Mouse (Mus musculus) adrenal gland, postnatal 36 days (tissue): ENCODE data around the gene Nrtn. TPM values are rescaled to one million over a fixed set of nuclear protein-coding genes. Genes with fewer than 3 reads are reported as not detected.

Source experiments
- DNase-seq, 2 experiments: peaks; one replicate each; pipeline ENCODE4 v3.0.0; 2021; ENCODE audit warnings: mixed read lengths in 1 of 2
- total RNA-seq, 2 experiments: library from RNA; stranded (reverse); gene quantifications; 2 replicates each; pipeline ENCODE4 v1.2.3; 2021

Nrtn gene
- total RNA-seq, 2 experiments from 2014 or later, result 3.8 to 5.4 TPM

DNA sequence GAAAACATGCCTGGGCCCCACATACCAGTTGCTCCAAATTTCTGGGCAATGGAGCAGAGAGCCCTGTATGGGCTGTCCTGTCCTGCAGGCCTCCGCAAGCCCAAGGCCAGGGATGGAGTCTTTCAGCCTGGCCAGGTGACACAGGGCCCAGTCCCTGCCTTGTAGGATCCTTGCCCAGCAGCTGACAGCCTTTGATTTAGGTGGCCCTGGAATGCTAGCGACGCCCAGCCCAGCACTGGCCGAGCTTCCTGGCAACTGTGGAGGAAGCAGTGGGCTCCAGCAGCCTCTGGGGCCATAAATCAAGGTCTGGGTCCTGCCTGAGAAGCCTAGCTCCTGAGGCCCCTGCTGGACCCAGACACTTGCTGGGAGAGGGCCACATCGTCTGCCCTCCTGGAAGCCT is 34.9 kb downstream of the Nrtn start:
- DNase-seq, result peak; percentile 70 to 78

DNA sequence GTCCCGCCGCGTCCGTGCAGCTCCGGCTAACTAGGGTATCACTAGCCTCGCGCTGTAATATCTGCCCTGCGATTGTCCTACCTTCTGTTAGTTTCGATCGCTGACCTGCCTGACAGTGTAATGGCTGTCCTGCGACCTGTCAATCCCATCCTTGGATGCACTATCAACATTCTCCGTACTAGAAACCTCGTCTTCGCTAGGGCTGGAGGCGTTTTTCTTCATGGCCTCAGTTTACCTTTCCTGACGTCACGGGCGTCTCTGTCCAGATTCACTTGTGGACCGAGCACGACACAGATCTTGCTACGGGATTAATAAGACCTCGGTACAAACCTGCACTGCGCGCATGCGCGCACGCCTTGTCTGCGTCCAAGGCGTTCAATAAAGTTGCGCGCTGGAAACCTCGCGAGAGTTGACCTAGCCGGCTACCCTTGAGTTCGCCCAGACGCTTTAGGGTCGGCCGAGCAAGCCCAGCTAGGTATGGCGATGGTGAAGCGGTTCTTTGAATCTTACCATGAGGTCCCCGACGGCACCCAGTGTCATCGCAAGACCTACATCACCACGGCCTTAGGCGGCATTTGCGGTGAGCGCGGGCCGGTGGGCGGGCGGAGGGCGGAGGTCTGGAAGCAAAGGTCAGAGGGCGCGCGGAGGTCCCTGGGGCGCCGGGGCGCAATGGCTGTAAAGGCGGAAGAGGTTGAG is 39.8 kb downstream of the Nrtn start, which contains the start of the genes Ndufa11 and Vmac:
Gene Ndufa11 (plus strand): TSS at position 405 of the 696 bp plus-strand sequence.
Gene Vmac (minus strand): TSS at position 660 of the 696 bp plus-strand sequence.
- DNase-seq, result peak; percentile 94 to 96

DNA sequence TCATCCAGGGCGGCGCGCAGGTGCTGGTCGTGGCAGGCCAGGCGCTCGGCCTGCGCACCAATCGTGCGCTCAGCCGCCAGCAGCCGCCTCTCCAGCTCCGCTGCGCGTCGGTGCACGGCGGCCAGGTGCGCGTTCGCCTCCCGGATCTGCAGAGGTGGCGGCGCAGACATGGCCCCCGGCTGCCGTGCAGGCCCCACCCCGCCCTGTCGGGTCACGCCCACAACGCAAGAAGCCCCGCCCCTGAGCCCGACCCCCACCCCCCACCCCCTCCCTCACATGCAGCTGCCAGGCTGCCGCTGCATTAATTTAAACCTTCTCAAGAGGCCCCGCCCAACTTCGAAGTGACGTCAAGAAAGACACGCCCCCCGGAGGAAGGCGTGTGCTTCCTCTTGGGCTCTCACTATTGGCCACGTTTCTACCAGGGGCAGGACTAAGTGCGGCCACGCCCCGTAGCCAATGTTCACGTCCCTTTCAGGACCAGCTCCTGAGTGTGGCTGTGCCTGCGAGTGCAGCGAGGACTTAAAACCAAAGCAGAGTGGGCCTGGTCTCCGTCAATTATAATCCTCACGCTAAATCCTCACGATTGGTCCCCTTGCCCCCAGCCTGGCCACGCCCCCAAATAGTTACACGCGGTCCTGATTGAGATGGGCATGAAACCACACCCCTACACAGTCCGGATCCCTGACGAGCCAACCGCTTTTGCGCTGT is 40.5 kb downstream of the Nrtn start:
- peak; percentile 95 for DNase-seq

DNA sequence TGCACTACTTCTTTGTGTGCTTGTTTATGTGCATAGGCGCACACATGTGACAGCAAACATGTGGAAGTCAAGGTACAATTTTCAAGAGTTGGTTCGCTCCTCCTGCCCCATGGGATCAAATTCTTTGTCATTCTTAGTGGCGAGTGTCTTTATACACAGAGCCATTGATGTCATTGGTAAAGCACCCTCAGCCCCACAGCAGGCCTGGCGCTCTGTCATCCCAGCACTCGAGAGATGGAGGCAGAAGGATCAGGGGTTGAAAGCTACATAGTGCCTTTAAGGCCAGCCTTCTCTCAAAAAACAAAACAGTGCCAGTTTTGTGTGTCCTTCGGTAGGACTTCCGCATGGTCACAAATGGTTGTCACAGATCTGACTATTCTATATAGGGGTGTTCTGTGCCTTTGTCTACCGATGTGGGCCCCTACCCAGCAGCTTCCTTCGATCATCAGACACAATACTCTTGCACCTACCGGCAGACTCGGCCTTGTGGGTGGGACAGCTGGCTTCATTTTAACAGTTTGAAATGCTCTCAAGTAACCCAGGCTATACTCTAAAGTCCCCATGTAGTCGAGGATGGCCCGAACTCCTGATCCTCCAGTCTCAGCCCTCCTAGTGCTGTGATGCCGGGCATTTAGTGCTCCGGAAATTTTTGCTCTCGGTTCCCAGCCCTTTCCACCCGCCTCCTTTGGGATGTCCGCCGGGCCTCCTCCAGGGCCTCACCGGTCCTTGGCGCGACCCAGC is 41.2 kb downstream of the Nrtn start:
- no peak for DNase-seq

DNA sequence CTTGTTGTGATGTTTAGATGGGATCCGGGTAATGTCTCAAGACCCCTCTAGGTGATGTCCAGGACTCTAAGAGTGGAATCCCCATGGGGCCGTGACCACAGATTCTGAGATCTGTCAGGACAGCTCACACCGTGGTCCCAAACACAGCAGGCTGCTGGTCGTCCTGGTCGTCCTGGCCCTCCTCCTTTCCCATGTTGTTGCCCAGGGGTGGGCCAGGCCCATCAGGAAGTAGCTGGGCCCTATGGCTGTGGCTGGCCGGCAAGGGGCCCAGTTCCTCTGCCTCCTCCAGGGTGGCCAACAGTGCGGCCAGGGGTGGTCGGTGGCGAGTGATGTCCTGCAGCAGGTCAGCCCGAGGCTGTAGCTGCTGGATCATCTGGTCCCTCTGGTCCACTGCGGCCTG is 42.0 kb downstream of the Nrtn start:
- no peak for DNase-seq

DNA sequence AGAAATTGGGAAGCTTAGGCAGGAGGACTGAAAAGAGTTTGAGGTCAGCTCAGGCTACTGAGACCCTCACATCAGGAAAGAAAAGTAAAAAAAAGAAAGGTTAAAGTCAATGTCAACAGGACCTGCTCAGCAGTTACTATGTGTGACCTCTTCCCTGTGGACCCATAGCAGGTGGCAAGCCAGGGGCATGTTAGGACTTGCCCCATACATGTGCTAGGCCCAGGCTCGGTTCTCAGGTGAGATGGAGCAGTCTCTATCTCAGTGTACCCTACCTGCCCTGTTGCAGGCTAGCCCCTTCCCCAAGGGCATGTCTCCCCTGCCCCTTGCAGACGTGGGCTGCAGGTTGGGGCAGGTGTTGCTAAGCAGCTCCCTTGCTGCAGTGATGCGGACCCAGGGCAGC is 47.6 kb downstream of the Nrtn start:
- DNase-seq, result no peak

DNA sequence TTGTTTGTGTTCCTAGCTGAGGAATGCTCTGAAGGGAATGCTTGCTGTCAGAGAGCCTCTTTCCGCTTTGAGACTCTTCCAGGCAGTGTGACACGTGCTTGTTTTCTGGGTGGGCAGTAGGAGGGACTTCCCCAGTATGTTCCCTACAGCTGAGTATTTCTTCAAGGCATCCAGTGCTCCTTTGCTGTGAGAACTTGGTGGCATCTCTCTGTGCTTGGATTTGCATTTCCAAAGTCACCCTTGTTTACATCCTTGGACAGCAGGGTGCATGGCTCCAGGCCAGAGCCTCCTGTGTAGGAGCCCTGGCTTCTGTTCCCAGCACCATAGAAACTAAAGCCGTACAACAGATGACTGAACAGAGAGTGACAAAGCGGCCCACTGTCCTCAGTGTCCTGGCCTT is 48.6 kb downstream of the Nrtn start:
- peak in 1 of 2 experiments; percentile 37 for DNase-seq

DNA sequence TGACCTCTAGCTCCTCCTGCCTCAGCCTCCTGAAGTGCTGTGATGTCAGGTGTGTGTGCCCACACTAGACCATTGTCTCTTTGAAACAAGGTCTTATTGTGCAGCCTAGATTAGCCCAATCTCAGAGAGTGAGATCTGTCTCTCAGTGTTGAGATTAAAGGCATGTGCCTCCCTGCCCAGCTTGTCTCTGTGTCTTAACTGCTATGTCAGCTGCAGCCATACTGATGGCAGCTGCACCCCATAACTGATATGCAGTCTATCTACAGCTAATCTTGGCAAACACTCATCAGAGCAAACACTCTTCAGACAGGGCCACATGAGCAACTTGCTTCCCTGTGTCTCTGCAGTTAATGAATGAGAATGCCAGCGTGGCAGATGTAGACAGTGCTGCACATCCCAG is 50.8 kb downstream of the Nrtn start:
- DNase-seq, result no peak

DNA sequence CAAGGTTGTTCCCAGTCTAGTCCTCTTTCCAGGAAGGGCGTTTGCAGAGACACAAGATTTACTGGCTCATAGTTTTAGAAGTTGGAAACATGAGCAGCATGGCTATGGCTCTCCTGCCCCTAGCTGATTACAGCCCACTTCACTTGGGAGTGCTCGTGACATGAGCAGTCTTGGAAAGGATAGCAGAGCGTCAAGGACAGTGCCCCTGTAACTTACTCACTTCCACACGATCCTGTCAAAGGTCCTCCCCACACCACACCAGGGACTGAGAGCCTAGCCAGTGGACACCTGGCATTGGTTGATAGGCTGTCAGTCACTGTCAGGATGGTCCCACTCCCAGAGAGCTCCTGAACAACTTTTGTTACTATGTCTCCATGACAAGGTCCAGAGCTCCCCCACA is 54.3 kb downstream of the Nrtn start:
- DNase-seq, result no peak

Other genes with a start within 250 kb of the Nrtn start
- not detected for gene Znrf4, start 245.1 kb downstream of the Nrtn start, total RNA-seq
- 1 to 10 TPM in 1 of 2 experiments, under 1 TPM in 1; 0.95 to 1.6 TPM for gene Gm20219, start 203.1 kb downstream of the Nrtn start, total RNA-seq
- gene Safb2, start 172.9 kb downstream of the Nrtn start, total RNA-seq, result 100 to 1,000 TPM; 103 to 126 TPM
- gene Safb, start 172.7 kb downstream of the Nrtn start, total RNA-seq, result 100 to 1,000 TPM; 103 to 122 TPM
- gene 2410015M20Rik, start 147.8 kb downstream of the Nrtn start, total RNA-seq, result 100 to 1,000 TPM; 293 to 327 TPM
- 100 to 1,000 TPM; 804 to 953 TPM for gene Rpl36, start 144.1 kb downstream of the Nrtn start, total RNA-seq
- 100 to 1,000 TPM; 582 to 584 TPM for gene Lonp1, start 130.6 kb downstream of the Nrtn start, total RNA-seq
- gene Catsperd, start 129.4 kb downstream of the Nrtn start, total RNA-seq, result 1 to 10 TPM; 1.5 to 2.4 TPM
- 10 to 100 TPM; 67.8 to 74.1 TPM for gene Ranbp3, start 84.2 kb downstream of the Nrtn start, total RNA-seq
- gene Ndufa11, start 39.8 kb downstream of the Nrtn start, total RNA-seq, result 100 to 1,000 TPM; 290 to 298 TPM
- gene Vmac, start 39.5 kb downstream of the Nrtn start, total RNA-seq, result 10 to 100 TPM; 14.7 to 36.6 TPM
- gene Dus3l, start 7.2 kb upstream of the Nrtn start, total RNA-seq, result 10 to 100 TPM; 31.5 to 32.5 TPM
- under 1 TPM; 0.26 to 0.60 TPM for gene Prr22, start 12.7 kb upstream of the Nrtn start, total RNA-seq
- 1 to 10 TPM; 4.4 to 5.3 TPM for gene Rfx2, start 73.5 kb upstream of the Nrtn start, total RNA-seq
- gene Acsbg2, start 116.9 kb upstream of the Nrtn start, total RNA-seq, result under 1 TPM; 0.30 to 0.53 TPM
- gene 1700061G19Rik, start 117.9 kb upstream of the Nrtn start, total RNA-seq, result 10 to 100 TPM in 1 of 2 experiments, 1 to 10 TPM in 1; 4.8 to 12.3 TPM
- 10 to 100 TPM; 32.6 to 35.6 TPM for gene Mllt1, start 177.9 kb upstream of the Nrtn start, total RNA-seq
- under 1 TPM in 1 of 2 experiments, not detected in 1; 0.23 TPM for gene Acer1, start 224.6 kb upstream of the Nrtn start, total RNA-seq
- gene Clpp, start 232.8 kb upstream of the Nrtn start, total RNA-seq, result 100 to 1,000 TPM; 110 to 114 TPM
- 10 to 100 TPM; 50.3 to 83.8 TPM for gene Alkbh7, start 239.8 kb upstream of the Nrtn start, total RNA-seq
- gene Pspn, start 242.5 kb upstream of the Nrtn start, total RNA-seq, result 1 to 10 TPM in 1 of 2 experiments, under 1 TPM in 1; 0.76 to 2.7 TPM